Mouse (Mus musculus) urinary bladder, postnatal 4 days (tissue): ENCODE measurements at regions not wholly inside any gene's neighbourhood (a gene's known extent, or its start where the extent isn't known, plus 50 kb on each side); places are given as distances from the start of the nearest gene placed in this dataset.

Experiments
- DNase-seq, 2 experiments: peaks; one replicate each; pipeline ENCODE4 v3.0.0; 2021 to 2022; ENCODE audit warnings: low spot score in 2 of 2

GRCm38 (mm10) chr3:52859848-52860247 is 157.2 kb downstream of the Cog6 start:
- no peak for DNase-seq

- DNase-seq = no peak
Measured at GRCm38 (mm10) chr3:52859266-52859825, 157.7 kb downstream of the Cog6 start.

- DNase-seq = no peak
Measured at GRCm38 (mm10) chr3:52858259-52858658, 158.8 kb downstream of the Cog6 start.

- DNase-seq = no peak
Measured at GRCm38 (mm10) chr3:52857076-52857475, 160.0 kb downstream of the Cog6 start.

- no peak for DNase-seq
Measured at GRCm38 (mm10) chr3:52854560-52854959, 162.5 kb downstream of the Cog6 start.

GRCm38 (mm10) chr3:52853126-52853525 is 163.9 kb downstream of the Cog6 start:
- DNase-seq = no peak

GRCm38 (mm10) chr3:52845166-52845565 is 171.9 kb downstream of the Cog6 start:
- DNase-seq = no peak

GRCm38 (mm10) chr3:52843998-52844397 is 173.0 kb downstream of the Cog6 start:
- peak; percentile 64 to 88 for DNase-seq

GRCm38 (mm10) chr3:52842866-52843425 is 174.1 kb downstream of the Cog6 start:
- DNase-seq = no peak

GRCm38 (mm10) chr3:52840160-52840953 is 176.7 kb downstream of the Cog6 start:
- DNase-seq = no peak

GRCm38 (mm10) chr3:52838020-52838419 is 179.0 kb downstream of the Cog6 start:
- no peak for DNase-seq

- no peak for DNase-seq
Measured at GRCm38 (mm10) chr3:52837527-52837926, 179.5 kb downstream of the Cog6 start.

GRCm38 (mm10) chr3:52836780-52837179 is 180.3 kb downstream of the Cog6 start:
- DNase-seq = no peak

GRCm38 (mm10) chr3:52832421-52832820 is 184.6 kb downstream of the Cog6 start:
- no peak for DNase-seq

GRCm38 (mm10) chr3:52831986-52832385 is 185.1 kb downstream of the Cog6 start:
- no peak for DNase-seq

GRCm38 (mm10) chr3:52830101-52830500 is 186.9 kb downstream of the Cog6 start:
- no peak for DNase-seq

GRCm38 (mm10) chr3:52829069-52829468 is 188.0 kb downstream of the Cog6 start:
- DNase-seq = no peak

GRCm38 (mm10) chr3:52828473-52828872 is 188.6 kb downstream of the Cog6 start:
- no peak for DNase-seq

GRCm38 (mm10) chr3:52822848-52823247 is 194.2 kb downstream of the Cog6 start:
- DNase-seq = no peak

GRCm38 (mm10) chr3:52821450-52821849 is 195.6 kb downstream of the Cog6 start:
- DNase-seq = no peak

- no peak for DNase-seq
Measured at GRCm38 (mm10) chr3:52818401-52818800, 198.6 kb downstream of the Cog6 start.

- DNase-seq = no peak
Measured at GRCm38 (mm10) chr3:52817416-52817815, 199.6 kb downstream of the Cog6 start.

- no peak for DNase-seq
Measured at GRCm38 (mm10) chr3:52815497-52815896, 201.5 kb downstream of the Cog6 start.
